In the genomic region with DNA sequence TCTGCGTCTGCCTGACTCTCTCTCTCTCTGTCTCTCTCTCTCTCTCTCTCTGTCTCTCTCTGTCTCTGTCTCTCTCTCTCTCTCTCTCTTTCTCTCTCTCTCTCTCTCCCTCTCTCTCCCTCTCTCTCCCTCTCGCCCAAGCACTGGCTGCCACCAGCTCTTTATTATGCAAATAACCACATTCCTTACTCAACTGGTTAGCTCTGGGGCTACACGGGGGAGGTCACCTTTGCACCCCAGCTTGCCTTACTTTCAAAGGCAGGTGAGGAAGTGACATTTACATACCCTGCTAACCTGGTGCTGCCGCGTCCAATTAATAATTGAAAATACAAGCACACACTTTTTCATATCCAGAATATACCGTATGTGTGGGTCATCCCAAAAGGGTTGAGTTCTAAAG, we compare ENCODE assay signal across 10 mouse cellular contexts.
DNase-seq lines count a peak whose midpoint lies in the region; ATAC-seq and TF ChIP-seq lines count a peak whose summit lies in the region.
"Had no signal": no experiment of that assay in that cellular context is flagged by ENCODE, and none has a peak within 500 bp of the region (broad histone marks: within the 10 kb centered on the region; RNA-seq: fewer than 3 reads in every experiment).

No protein-coding gene starts in this region.

- no peak for ATAC-seq in forebrain, postnatal 0 days
- ATAC-seq in forebrain, embryonic 16.5 days = no peak
- ATAC-seq in midbrain, embryonic 13.5 days = peak; percentile 50; the same call in 1 of the 2 replicates
- ATAC-seq in CD4-positive, CD25-positive, alpha-beta regulatory T cell, adult 4 months = no peak

- H3K9me3 ChIP-seq in forebrain, postnatal 0 days (ENCODE audit: low read length) = no peaks in the 10 kb centered on the region
- no peaks in the 10 kb centered on the region for H3K9me3 ChIP-seq in forebrain, embryonic 16.5 days (ENCODE audit: control insufficient read depth, low read length)
- no peaks in the 10 kb centered on the region for H3K9me3 ChIP-seq in midbrain, embryonic 13.5 days
- H3K9me3 ChIP-seq: liver, embryonic 15.5 days had no signal

- H3K9ac ChIP-seq in forebrain, postnatal 0 days = no peak overlapping the region
- no peak overlapping the region for H3K9ac ChIP-seq in forebrain, embryonic 16.5 days (replicated peaks; ENCODE audit: low read depth, low read length)
- H3K9ac ChIP-seq in midbrain, embryonic 13.5 days (replicated peaks) = no peak overlapping the region
- H3K9ac ChIP-seq: liver, embryonic 15.5 days had no signal

- no peaks in the 10 kb centered on the region for H3K36me3 ChIP-seq in forebrain, postnatal 0 days (ENCODE audit: insufficient read depth)
- no peaks in the 10 kb centered on the region for H3K36me3 ChIP-seq in forebrain, embryonic 16.5 days (ENCODE audit: control insufficient read depth, insufficient read depth)
- no peaks in the 10 kb centered on the region for H3K36me3 ChIP-seq in midbrain, embryonic 13.5 days
- H3K36me3 ChIP-seq: liver, embryonic 15.5 days had no signal

- WGBS in forebrain, postnatal 0 days = 10% methylated on average over 6 of the region's 6 CpGs
- WGBS in forebrain, embryonic 16.5 days = 8% methylated on average over 6 of the region's 6 CpGs
- WGBS in midbrain, embryonic 13.5 days = 7% methylated on average over 6 of the region's 6 CpGs

- H3K4me2 ChIP-seq in forebrain, postnatal 0 days (ENCODE audit: low read depth) = peak overlapping the region; percentile 17; the same call in 1 of the 2 replicates
- H3K4me2 ChIP-seq in forebrain, embryonic 16.5 days (ENCODE audit: low read length) = no peak overlapping the region
- H3K4me2 ChIP-seq in midbrain, embryonic 13.5 days (replicated peaks) = peak overlapping the region; percentile 28; the same call in 1 of the 2 replicates
- H3K4me2 ChIP-seq: liver, embryonic 15.5 days had no signal

- H3K27me3 ChIP-seq in forebrain, postnatal 0 days (ENCODE audit: insufficient read depth, low read length) = no peaks in the 10 kb centered on the region
- H3K27me3 ChIP-seq in forebrain, embryonic 16.5 days (replicated peaks; ENCODE audit: control insufficient read depth, insufficient read depth, low read length) = no peaks in the 10 kb centered on the region
- H3K27me3 ChIP-seq in midbrain, embryonic 13.5 days = no peaks in the 10 kb centered on the region
- H3K27me3 ChIP-seq: liver, embryonic 15.5 days had no signal

- TF ChIP-seq CTCF in forebrain, postnatal 0 days (IDR thresholded peaks at IDR 0.05; ENCODE audit: low read depth) = no peak

- H3K4me3 ChIP-seq in forebrain, postnatal 0 days (ENCODE audit: low read depth, low read length) = no peak overlapping the region
- H3K4me3 ChIP-seq in forebrain, embryonic 16.5 days (replicated peaks; ENCODE audit: low read length) = no peak overlapping the region
- no peak overlapping the region for H3K4me3 ChIP-seq in midbrain, embryonic 13.5 days (replicated peaks)
- H3K4me3 ChIP-seq: liver, embryonic 15.5 days had no signal

- no peak overlapping the region for H3K27ac ChIP-seq in forebrain, postnatal 0 days (ENCODE audit: low read depth, low read length)
- no peak overlapping the region for H3K27ac ChIP-seq in forebrain, embryonic 16.5 days (ENCODE audit: low read length)
- no peak overlapping the region for H3K27ac ChIP-seq in midbrain, embryonic 13.5 days
- H3K27ac ChIP-seq: liver, embryonic 15.5 days had no signal

- H3K4me1 ChIP-seq in forebrain, postnatal 0 days (ENCODE audit: insufficient read depth) = no peaks in the 10 kb centered on the region
- peaks cover 5% of the 10 kb centered on the region for H3K4me1 ChIP-seq in forebrain, embryonic 16.5 days (replicated peaks; ENCODE audit: control insufficient read depth, insufficient read depth, low read length)
- H3K4me1 ChIP-seq in midbrain, embryonic 13.5 days (replicated peaks) = peaks cover 14% of the 10 kb centered on the region
- H3K4me1 ChIP-seq: liver, embryonic 15.5 days had no signal

- DNase-seq in forebrain, postnatal 0 days = no peak
- peak; percentile 95 for DNase-seq in ES-CJ7 (ENCODE audit: low read depth, low spot score)
- peak; percentile 38 for DNase-seq in kidney, adult 18-20 months
- no peak for DNase-seq in layer of hippocampus, adult 9-11 months
- no peak for DNase-seq in urinary bladder, postnatal 14 days (ENCODE audit: low spot score)
- DNase-seq: B cell, adult 2 months had no signal

Comparison
In these comparisons a context has a peak if more than half of its experiments do, and no peak if none do; other contexts are left out.
1. DNase-seq: peak in ES-CJ7 (single experiment) and kidney, adult 18-20 months (single experiment); none in forebrain, postnatal 0 days (single experiment), layer of hippocampus, adult 9-11 months (single experiment) and urinary bladder, postnatal 14 days (single experiment).